21 mouse cellular contexts compared by ENCODE assay signal in genomic region chr5:37932760-37933122, GRCm38 (mm10).
DNase-seq lines count a peak whose midpoint lies in the region; ATAC-seq and TF ChIP-seq lines count a peak whose summit lies in the region.
"Had no signal": no experiment of that assay in that cellular context is flagged by ENCODE, and none has a peak within 500 bp of the region (broad histone marks: within the 10 kb centered on the region; RNA-seq: fewer than 3 reads in every experiment).

No protein-coding gene starts in this region.

- WGBS in heart, embryonic 12.5 days = 25% methylated on average over 2 of the region's 2 CpGs
- WGBS in limb, embryonic 14.5 days = 45% methylated on average over 2 of the region's 2 CpGs

- no peak overlapping the region for H3K9ac ChIP-seq in heart, embryonic 12.5 days
- H3K9ac ChIP-seq in limb, embryonic 14.5 days (ENCODE audit: low read depth, low read length, severe bottlenecking) = no peak overlapping the region
- H3K9ac ChIP-seq: embryonic facial prominence, embryonic 15.5 days; heart, embryonic 15.5 days; liver, embryonic 15.5 days; midbrain, embryonic 15.5 days; neural tube, embryonic 13.5 days had no signal

- H3K36me3 ChIP-seq in heart, embryonic 12.5 days = no peaks in the 10 kb centered on the region
- no peaks in the 10 kb centered on the region for H3K36me3 ChIP-seq in limb, embryonic 14.5 days (ENCODE audit: control insufficient read depth, insufficient read depth, low read length)
- H3K36me3 ChIP-seq: embryonic facial prominence, embryonic 15.5 days; heart, embryonic 15.5 days; hindbrain, embryonic 10.5 days; liver, embryonic 15.5 days; midbrain, embryonic 15.5 days; neural tube, embryonic 13.5 days had no signal

- TF ChIP-seq POLR2A in limb, embryonic 14.5 days (IDR thresholded peaks at IDR 0.05; ENCODE audit: borderline replicate concordance, extremely low read depth, insufficient read depth, insufficient read length) = no peak

- H3K4me1 ChIP-seq in heart, embryonic 12.5 days (replicated peaks) = 0 out of 2 replicates have a peak, but pooled peaks cover 5% of the 10 kb centered on the region
- peaks cover 8% of the 10 kb centered on the region; the same call in 1 of the 2 replicates for H3K4me1 ChIP-seq in limb, embryonic 14.5 days (ENCODE audit: control insufficient read depth, insufficient read depth, low read length)
- H3K4me1 ChIP-seq: heart, embryonic 15.5 days; hindbrain, embryonic 10.5 days; liver, embryonic 15.5 days; midbrain, embryonic 15.5 days; neural tube, embryonic 13.5 days had no signal

- ATAC-seq in heart, embryonic 12.5 days (ENCODE audit: insufficient number of reproducible peaks, low FRiP score) = no peak
- peak; percentile 19; the same call in 1 of the 2 replicates for ATAC-seq in limb, embryonic 14.5 days (ENCODE audit: low FRiP score, low read depth)
- ATAC-seq: CD4-positive, CD25-positive, alpha-beta regulatory T cell, adult 4 months; forebrain, embryonic 14.5 days; hindbrain, embryonic 16.5 days; midbrain, embryonic 15.5 days had no signal

- H3K4me2 ChIP-seq in heart, embryonic 12.5 days = no peak overlapping the region
- H3K4me2 ChIP-seq in limb, embryonic 14.5 days (replicated peaks; ENCODE audit: low read depth, low read length, severe bottlenecking) = no peak overlapping the region
- H3K4me2 ChIP-seq: embryonic facial prominence, embryonic 15.5 days; heart, embryonic 15.5 days; liver, embryonic 15.5 days; midbrain, embryonic 15.5 days; neural tube, embryonic 13.5 days had no signal

- H3K27ac ChIP-seq in heart, embryonic 12.5 days (ENCODE audit: poor library complexity, severe bottlenecking) = no peak overlapping the region
- no peak overlapping the region for H3K27ac ChIP-seq in limb, embryonic 14.5 days (replicated peaks; ENCODE audit: low read depth, low read length)
- H3K27ac ChIP-seq: heart, embryonic 15.5 days; hindbrain, embryonic 10.5 days; liver, embryonic 15.5 days; macrophage; midbrain, embryonic 15.5 days; neural tube, embryonic 13.5 days had no signal

- peak; percentile 5 for DNase-seq in adrenal gland, postnatal 25 days
- no peak for DNase-seq in adrenal gland, adult 2 months
- DNase-seq in heart, adult 9 months (ENCODE audit: low spot score in 2 of 2) = peak; percentile 6 to 13
- peak; percentile 11 for DNase-seq in lung, postnatal 10 days
- no peak for DNase-seq in lung, adult 18-20 months
- no peak for DNase-seq in limb, embryonic 14.5 days (ENCODE audit: low spot score)
- DNase-seq: cerebellum, adult 2 months; cerebellum, postnatal 25 days; kidney, postnatal 25 days; liver had no signal

- H3K27me3 ChIP-seq in heart, embryonic 12.5 days (replicated peaks) = peaks cover 4% of the 10 kb centered on the region
- H3K27me3 ChIP-seq in limb, embryonic 14.5 days (ENCODE audit: control insufficient read depth, insufficient read depth, low read length) = no peaks in the 10 kb centered on the region
- H3K27me3 ChIP-seq: liver, embryonic 15.5 days; midbrain, embryonic 15.5 days; neural tube, embryonic 13.5 days had no signal

- no peaks in the 10 kb centered on the region for H3K9me3 ChIP-seq in heart, embryonic 12.5 days (replicated peaks)
- H3K9me3 ChIP-seq in limb, embryonic 14.5 days (ENCODE audit: control insufficient read depth, low read length) = no peaks in the 10 kb centered on the region
- H3K9me3 ChIP-seq: embryonic facial prominence, embryonic 15.5 days; heart, embryonic 15.5 days; hindbrain, embryonic 10.5 days; liver, embryonic 15.5 days; midbrain, embryonic 15.5 days; neural tube, embryonic 13.5 days had no signal

- no peak overlapping the region for H3K4me3 ChIP-seq in heart, embryonic 12.5 days
- H3K4me3 ChIP-seq in limb, embryonic 14.5 days (replicated peaks; ENCODE audit: low read length) = no peak overlapping the region
- H3K4me3 ChIP-seq: embryonic facial prominence, embryonic 15.5 days; heart, embryonic 15.5 days; hindbrain, embryonic 10.5 days; liver, embryonic 15.5 days; midbrain, embryonic 15.5 days; neural tube, embryonic 13.5 days had no signal

Comparison
In these comparisons a context has a peak if more than half of its experiments do, and no peak if none do; other contexts are left out.
1. DNase-seq: peak in adrenal gland, postnatal 25 days (single experiment), heart, adult 9 months (2 of 2) and lung, postnatal 10 days (single experiment); none in adrenal gland, adult 2 months (single experiment), lung, adult 18-20 months (0 of 2) and limb, embryonic 14.5 days (single experiment).